Mouse (Mus musculus) liver, adult (tissue): ENCODE results near the gene Rad9a.

Experiments
- GATA4 ChIP-seq: IDR thresholded peaks from 2 replicates; pipeline ENCODE4 v1.6.1; 2014; ENCODE audit warnings: mild to moderate bottlenecking, low read length; ENCODE audit not compliant: insufficient replicate concordance

The Rad9a gene

DNA sequence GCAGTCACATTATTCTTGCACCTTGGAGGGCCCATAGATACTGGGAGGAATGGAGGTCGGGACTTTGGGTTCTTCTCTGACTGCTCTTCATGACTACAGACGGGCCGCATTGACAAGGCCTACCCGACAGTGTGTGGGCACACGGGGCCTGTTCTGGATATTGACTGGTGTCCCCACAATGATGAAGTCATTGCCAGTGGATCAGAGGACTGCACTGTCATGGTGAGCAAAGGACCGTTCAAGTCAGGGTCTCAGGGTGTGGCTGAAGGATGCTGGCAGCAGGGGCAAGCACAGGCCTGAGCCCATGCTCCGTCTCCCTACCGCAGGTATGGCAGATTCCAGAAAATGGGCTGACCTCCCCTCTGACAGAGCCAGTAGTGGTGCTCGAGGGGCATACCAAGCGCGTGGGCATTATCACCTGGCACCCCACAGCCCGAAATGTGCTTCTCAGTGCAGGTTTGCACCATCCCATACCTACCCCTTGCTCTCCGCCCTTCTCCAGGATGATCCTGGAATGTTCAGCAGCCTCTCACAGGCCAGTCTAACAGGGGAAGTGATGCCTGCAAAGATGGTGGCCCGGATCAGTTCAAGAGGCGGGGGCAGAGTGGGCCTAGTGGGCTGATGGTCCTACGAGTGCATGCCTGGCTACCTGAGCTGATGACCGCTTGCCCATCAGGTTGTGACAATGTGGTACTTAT lies 51.5 kb downstream of the Rad9a start:
- TF ChIP-seq GATA4: no peak

- no peak for TF ChIP-seq GATA4
Measured at GRCm38 (mm10) chr19:4149283-4149682, 52.2 kb downstream of the Rad9a start.

DNA sequence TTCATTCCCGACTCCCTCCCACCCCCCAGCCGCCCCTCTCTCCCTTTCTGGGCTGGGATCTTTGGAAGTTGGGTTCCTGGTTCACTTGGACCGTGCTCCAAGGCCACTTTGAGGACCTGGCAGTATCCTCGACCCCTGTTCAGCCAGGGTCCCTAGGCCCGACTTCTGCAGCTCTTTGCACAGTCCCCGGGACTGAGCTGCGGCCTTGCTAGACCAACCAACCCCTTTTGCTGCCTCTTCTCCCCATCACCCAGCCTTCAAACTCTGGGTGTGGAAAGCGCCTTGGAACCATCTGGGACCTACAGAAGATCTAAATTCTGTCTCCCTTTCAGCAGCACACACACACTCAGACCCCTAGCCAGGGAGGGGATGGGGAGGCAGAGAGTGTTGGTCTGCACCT lies 52.6 kb downstream of the Rad9a start:
- no peak for TF ChIP-seq GATA4

- peak; percentile 74; the same call in 1 of the 2 replicates for TF ChIP-seq GATA4
Measured at GRCm38 (mm10) chr19:4148491-4148806, 53.0 kb downstream of the Rad9a start, which contains the start of gene Coro1b. Gene Coro1b, plus strand, starts transcription at chr19:4148619.

- TF ChIP-seq GATA4: no peak
Measured at GRCm38 (mm10) chr19:4147782-4148490, 53.5 kb downstream of the Rad9a start.

GRCm38 (mm10) chr19:4147022-4147405 lies 54.4 kb downstream of the Rad9a start:
- no peak for TF ChIP-seq GATA4

DNA sequence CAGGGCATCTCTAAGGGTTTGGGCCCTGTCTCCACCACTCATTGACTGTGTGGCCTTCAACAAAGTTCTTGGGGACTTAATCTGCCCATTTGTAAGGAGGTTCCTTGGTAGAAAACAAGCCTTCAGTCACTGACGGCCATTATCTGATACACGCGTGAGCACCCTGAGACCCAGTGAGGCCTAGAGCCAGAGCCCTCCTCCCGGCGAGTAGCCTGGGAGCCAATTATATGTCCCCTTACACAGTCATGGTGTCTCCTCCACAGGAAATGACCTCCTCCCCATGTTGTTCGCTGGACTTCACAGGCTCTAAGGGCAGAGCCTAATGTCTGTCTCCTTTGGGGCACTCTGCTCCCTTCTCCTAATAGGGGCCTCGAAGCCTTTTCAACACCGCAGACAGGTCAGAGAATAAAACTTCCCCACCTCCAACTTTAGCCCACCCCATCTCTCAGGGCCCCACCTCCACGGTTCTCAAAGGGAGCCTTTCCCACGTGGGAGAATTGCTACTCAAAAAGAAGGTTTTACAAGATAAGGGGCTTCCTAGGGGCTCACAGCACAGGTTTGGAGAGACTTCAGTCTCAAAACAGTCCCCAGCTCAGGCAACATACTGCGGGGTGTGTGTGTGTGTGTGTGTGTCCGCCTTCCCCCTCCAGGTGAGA lies 55.0 kb downstream of the Rad9a start:
- TF ChIP-seq GATA4: no peak

DNA sequence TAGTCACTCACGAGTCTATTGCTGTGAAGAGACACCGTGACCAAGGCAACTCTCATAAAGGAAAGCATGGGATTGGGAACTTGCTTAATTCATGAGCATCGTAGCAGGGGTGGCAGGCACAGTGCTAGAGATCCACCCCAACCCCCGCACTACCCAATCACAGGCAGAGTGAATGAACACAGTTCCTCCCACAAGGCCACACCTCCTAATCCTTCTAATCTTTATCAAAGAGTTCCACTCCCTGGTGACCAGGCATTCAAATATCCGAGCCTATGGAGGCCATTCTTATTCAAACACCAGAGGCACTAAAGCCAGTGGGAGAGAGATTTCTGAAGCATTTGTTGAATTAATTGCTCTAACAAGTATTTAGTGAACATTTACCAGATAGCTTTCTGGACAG lies 55.5 kb downstream of the Rad9a start:
- no peak for TF ChIP-seq GATA4
